Mouse (Mus musculus) liver, embryonic 13.5 days (tissue): Measurements from ENCODE around the gene Gas7. TPM values are rescaled to one million over a fixed set of nuclear protein-coding genes. Genes with fewer than 3 reads are reported as not detected.

Experiments
- ATAC-seq: fragments of 200-750 bp; cut with Nextera tagmentation; 2 replicates; pipeline ENCODE4 v1.8.0; 2017; ENCODE audit warnings: low read depth, mild to moderate bottlenecking, moderate number of reproducible peaks, moderate library complexity
- DNase-seq: peaks from one replicate; pipeline ENCODE4 v3.0.0; 2022
- H3K27ac ChIP-seq: fragments of 300-500 bp; sonication (generic); 2 replicates; pipeline ENCODE4 v1.5.1; 2015; ENCODE audit warnings: moderate library complexity, mild to moderate bottlenecking, inconsistent platforms
- H3K27me3 ChIP-seq: fragments of 300-500 bp; sonication (generic); 2 replicates; pipeline ENCODE4 v1.6.1; 2015; ENCODE audit warnings: mild to moderate bottlenecking, inconsistent platforms
- H3K36me3 ChIP-seq: fragments of 300-500 bp; sonication (generic); 2 replicates; pipeline ENCODE4 v1.6.1; 2015; ENCODE audit warnings: mild to moderate bottlenecking, inconsistent platforms
- H3K4me1 ChIP-seq: fragments of 300-500 bp; sonication (generic); replicated peaks from 2 replicates; pipeline ENCODE4 v1.6.1; 2015; ENCODE audit warnings: inconsistent platforms
- H3K4me2 ChIP-seq: fragments of 300-500 bp; sonication (generic); 2 replicates; pipeline ENCODE4 v1.6.1; 2015; ENCODE audit warnings: inconsistent platforms, mild to moderate bottlenecking, moderate library complexity
- H3K4me3 ChIP-seq: fragments of 300-500 bp; sonication (generic); replicated peaks from 2 replicates; pipeline ENCODE4 v1.5.1; 2015; ENCODE audit warnings: mild to moderate bottlenecking, inconsistent platforms
- H3K9ac ChIP-seq: fragments of 300-500 bp; sonication (generic); 2 replicates; pipeline ENCODE4 v1.6.1; 2015; ENCODE audit warnings: mild to moderate bottlenecking, inconsistent platforms
- H3K9me3 ChIP-seq: fragments of 300-500 bp; sonication (generic); replicated peaks from 2 replicates; pipeline ENCODE4 v1.6.1; 2016; ENCODE audit warnings: inconsistent platforms
- WGBS: fragments of 180-500 bp; shearing (Covaris S2); methylation state at CpG from one replicate; pipeline ENCODE4 v1.1.7; 2015; ENCODE audit not compliant: insufficient replicate concordance; 5-methylcytosine and 5-hydroxymethylcytosine counted together
- polyA plus RNA-seq: library from polyadenylated mRNA; unstranded; fragments of >200 nt; fragmentation: Nextera tagmentation; extraction: Ambion mirVana; gene quantifications from 2 replicates; pipeline ENCODE4 v1.2.1, GENCODE M21; 2015

Gene Gas7
- polyA plus RNA-seq, 1 experiment from 2014 or later: 1.5 TPM

GRCm38 (mm10) chr11:67518985-67519384 is 63.7 kb downstream of the Gas7 start:
- no peak overlapping the region for H3K4me3 ChIP-seq
- no peaks in the 10 kb centered on the region for H3K36me3 ChIP-seq
- H3K9me3 ChIP-seq: no peaks in the 10 kb centered on the region
- no peak overlapping the region for H3K9ac ChIP-seq
- DNase-seq: no peak
- WGBS: 73% methylated on average over 8 of the region's 8 CpGs
- ATAC-seq: no peak
- H3K4me1 ChIP-seq: peaks cover 14% of the 10 kb centered on the region
- no peak overlapping the region for H3K27ac ChIP-seq
- H3K27me3 ChIP-seq: no peaks in the 10 kb centered on the region
- H3K4me2 ChIP-seq: no peak overlapping the region

- H3K36me3 ChIP-seq: no peaks in the 10 kb centered on the region
- H3K9ac ChIP-seq: no peak overlapping the region
- DNase-seq (no peak), ATAC-seq (no peak)
- WGBS: 53% methylated on average over 2 of the region's 2 CpGs
- H3K27me3 ChIP-seq: no peaks in the 10 kb centered on the region
- peaks cover 33% of the 10 kb centered on the region for H3K4me1 ChIP-seq
- no peak overlapping the region for H3K4me2 ChIP-seq
- H3K27ac ChIP-seq: no peak overlapping the region
- no peaks in the 10 kb centered on the region for H3K9me3 ChIP-seq
- no peak overlapping the region for H3K4me3 ChIP-seq
Measured at GRCm38 (mm10) chr11:67522671-67523070, 67.4 kb downstream of the Gas7 start.

- no peak overlapping the region for H3K4me2 ChIP-seq
- H3K4me1 ChIP-seq: peaks cover 33% of the 10 kb centered on the region
- H3K27ac ChIP-seq: no peak overlapping the region
- no peaks in the 10 kb centered on the region for H3K27me3 ChIP-seq
- 35% methylated on average over 3 of the region's 3 CpGs for WGBS
- H3K9ac ChIP-seq: no peak overlapping the region
- DNase-seq (no peak), ATAC-seq (no peak)
- no peaks in the 10 kb centered on the region for H3K36me3 ChIP-seq
- H3K4me3 ChIP-seq: no peak overlapping the region
- H3K9me3 ChIP-seq: no peaks in the 10 kb centered on the region
Measured at GRCm38 (mm10) chr11:67523806-67524205, 68.6 kb downstream of the Gas7 start.

DNA sequence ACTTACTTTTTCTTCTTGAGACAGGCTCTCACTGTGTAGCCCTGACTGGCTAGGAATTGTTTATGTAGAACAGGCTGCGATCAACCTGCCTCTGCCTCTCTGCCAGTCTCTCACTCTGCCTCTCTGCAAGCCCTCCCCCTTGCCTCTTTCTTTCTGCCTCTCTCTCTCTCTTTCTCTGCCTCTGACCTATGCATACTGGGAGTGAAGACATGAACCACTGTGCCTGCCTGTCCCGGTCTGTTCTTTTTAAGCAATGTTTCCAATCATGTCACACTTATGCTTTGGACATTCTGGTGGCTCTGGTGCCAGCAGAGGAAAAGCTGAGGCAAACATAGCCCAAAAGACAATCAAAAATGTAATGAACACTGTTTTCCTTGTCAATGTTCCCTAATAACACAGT is 69.5 kb downstream of the Gas7 start:
- H3K4me2 ChIP-seq: no peak overlapping the region
- no peak for DNase-seq
- no peaks in the 10 kb centered on the region for H3K27me3 ChIP-seq
- H3K36me3 ChIP-seq: no peaks in the 10 kb centered on the region
- WGBS: 52% methylated on average over 2 of the region's 2 CpGs
- H3K4me3 ChIP-seq: no peak overlapping the region
- no peak overlapping the region for H3K9ac ChIP-seq
- no peaks in the 10 kb centered on the region for H3K9me3 ChIP-seq
- H3K4me1 ChIP-seq: peaks cover 33% of the 10 kb centered on the region
- no peak overlapping the region for H3K27ac ChIP-seq
- ATAC-seq: no peak

DNA sequence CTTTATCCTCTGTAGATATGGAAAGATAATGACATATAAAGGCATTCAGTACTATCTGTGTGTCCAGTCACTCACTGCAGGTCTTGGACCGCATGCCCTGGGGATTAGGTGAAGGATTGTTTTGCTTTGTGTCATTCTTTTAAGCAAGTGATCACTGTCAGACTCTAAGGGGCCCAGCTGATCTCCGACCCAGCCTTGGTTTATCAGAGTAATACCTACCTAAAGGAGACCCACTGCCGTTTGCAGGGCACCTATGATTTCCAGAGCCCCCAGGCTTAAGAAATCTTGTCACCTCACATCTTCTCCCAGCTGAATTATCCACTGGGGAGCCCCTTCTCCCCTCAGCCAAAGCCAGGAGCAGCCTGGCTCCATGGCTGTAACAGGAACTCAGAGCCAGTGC is 70.6 kb downstream of the Gas7 start:
- no peak overlapping the region for H3K27ac ChIP-seq

GRCm38 (mm10) chr11:67526621-67527545 is 71.6 kb downstream of the Gas7 start:
- no peaks in the 10 kb centered on the region for H3K9me3 ChIP-seq
- H3K27me3 ChIP-seq: no peaks in the 10 kb centered on the region
- WGBS: 50% methylated on average over 12 of the region's 12 CpGs
- DNase-seq (peak; percentile 25), ATAC-seq (peak; percentile 74)
- peak overlapping the region; percentile 75 for H3K27ac ChIP-seq
- H3K9ac ChIP-seq: no peak overlapping the region
- H3K4me1 ChIP-seq: peaks cover 41% of the 10 kb centered on the region
- H3K4me2 ChIP-seq: no peak overlapping the region
- H3K4me3 ChIP-seq: no peak overlapping the region
- no peaks in the 10 kb centered on the region for H3K36me3 ChIP-seq

More for the DNA sequence above, 70.6 kb downstream of the Gas7 start:
- H3K4me1 ChIP-seq: peaks cover 41% of the 10 kb centered on the region
- H3K36me3 ChIP-seq: no peaks in the 10 kb centered on the region
- no peak for ATAC-seq
- DNase-seq: no peak
- H3K27me3 ChIP-seq: no peaks in the 10 kb centered on the region
- H3K4me2 ChIP-seq: no peak overlapping the region
- H3K9me3 ChIP-seq: no peaks in the 10 kb centered on the region
- no peak overlapping the region for H3K9ac ChIP-seq
- WGBS: 55% methylated on average over 3 of the region's 3 CpGs
- H3K4me3 ChIP-seq: no peak overlapping the region

- no peaks in the 10 kb centered on the region for H3K36me3 ChIP-seq
- H3K4me2 ChIP-seq: no peak overlapping the region
- H3K4me1 ChIP-seq: peaks cover 21% of the 10 kb centered on the region
- H3K9me3 ChIP-seq: no peaks in the 10 kb centered on the region
- 58% methylated on average over 2 of the region's 2 CpGs for WGBS
- no peak overlapping the region for H3K27ac ChIP-seq
- no peak overlapping the region for H3K9ac ChIP-seq
- H3K4me3 ChIP-seq: no peak overlapping the region
- ATAC-seq (no peak), DNase-seq (no peak)
- no peaks in the 10 kb centered on the region for H3K27me3 ChIP-seq
Measured at GRCm38 (mm10) chr11:67531286-67531685, 76.0 kb downstream of the Gas7 start.

DNA sequence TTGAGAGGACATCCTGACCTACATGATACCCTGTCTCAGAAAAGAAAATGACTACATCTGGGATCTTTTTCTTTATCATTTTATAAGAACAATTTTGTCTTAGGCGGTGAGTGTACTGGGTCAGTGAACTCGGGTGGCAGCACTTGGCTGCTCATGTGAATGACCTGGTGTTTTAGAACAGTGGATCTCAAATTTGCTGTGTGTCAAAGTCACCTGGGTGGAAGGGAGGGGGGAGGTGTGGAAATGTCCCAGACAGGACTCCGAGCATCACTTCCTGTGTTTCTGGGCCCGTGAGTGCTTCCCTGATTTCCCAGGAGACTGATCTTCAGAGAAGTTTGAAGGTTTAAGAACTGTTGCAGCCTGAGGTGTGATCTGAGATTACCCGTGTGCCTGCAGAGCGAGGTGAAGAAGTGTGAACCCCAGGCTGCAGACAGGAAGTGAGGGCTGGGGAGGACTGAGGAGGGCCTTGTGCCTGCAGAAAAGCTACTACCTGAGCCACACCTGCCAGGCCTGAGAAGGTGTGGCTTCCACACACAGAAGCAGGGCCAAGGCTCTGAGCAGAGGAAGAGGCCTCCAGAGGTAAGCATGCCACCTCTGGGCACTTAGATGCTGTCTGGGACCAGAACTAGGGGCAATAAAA is 76.8 kb downstream of the Gas7 start:
- 40% methylated on average over 6 of the region's 6 CpGs for WGBS

GRCm38 (mm10) chr11:67532728-67533127 is 77.5 kb downstream of the Gas7 start:
- no peaks in the 10 kb centered on the region for H3K27me3 ChIP-seq
- no peak overlapping the region for H3K9ac ChIP-seq
- no peak overlapping the region for H3K27ac ChIP-seq
- no peak for ATAC-seq
- H3K4me3 ChIP-seq: no peak overlapping the region
- H3K4me1 ChIP-seq: peaks cover 8% of the 10 kb centered on the region
- DNase-seq: no peak
- H3K9me3 ChIP-seq: no peaks in the 10 kb centered on the region
- WGBS: 71% methylated on average over 10 of the region's 10 CpGs
- H3K4me2 ChIP-seq: no peak overlapping the region
- H3K36me3 ChIP-seq: no peaks in the 10 kb centered on the region

More for the DNA sequence above, 76.8 kb downstream of the Gas7 start:
- no peaks in the 10 kb centered on the region for H3K36me3 ChIP-seq
- peaks cover 15% of the 10 kb centered on the region for H3K4me1 ChIP-seq
- ATAC-seq (no peak), DNase-seq (no peak)
- H3K4me3 ChIP-seq: no peak overlapping the region
- H3K9me3 ChIP-seq: no peaks in the 10 kb centered on the region
- no peak overlapping the region for H3K4me2 ChIP-seq
- H3K9ac ChIP-seq: no peak overlapping the region
- no peak overlapping the region for H3K27ac ChIP-seq
- no peaks in the 10 kb centered on the region for H3K27me3 ChIP-seq

- 67% methylated on average over 6 of the region's 6 CpGs for WGBS
- no peak for ATAC-seq
- H3K27me3 ChIP-seq: no peaks in the 10 kb centered on the region
- H3K36me3 ChIP-seq: no peaks in the 10 kb centered on the region
- H3K4me2 ChIP-seq: no peak overlapping the region
- H3K27ac ChIP-seq: no peak overlapping the region
- H3K4me1 ChIP-seq: peaks cover 8% of the 10 kb centered on the region
- no peak overlapping the region for H3K4me3 ChIP-seq
- DNase-seq: no peak
- no peaks in the 10 kb centered on the region for H3K9me3 ChIP-seq
- H3K9ac ChIP-seq: no peak overlapping the region
Measured at GRCm38 (mm10) chr11:67533151-67533550, 77.9 kb downstream of the Gas7 start.

GRCm38 (mm10) chr11:67535703-67536102 is 80.5 kb downstream of the Gas7 start:
- no peaks in the 10 kb centered on the region for H3K36me3 ChIP-seq
- H3K9me3 ChIP-seq: no peaks in the 10 kb centered on the region
- no peaks in the 10 kb centered on the region for H3K27me3 ChIP-seq
- no peaks in the 10 kb centered on the region for H3K4me1 ChIP-seq
- 58% methylated on average over 1 of the region's 1 CpGs for WGBS
- DNase-seq (no peak), ATAC-seq (no peak)
- no peak overlapping the region for H3K4me2 ChIP-seq
- no peak overlapping the region for H3K9ac ChIP-seq
- no peak overlapping the region for H3K27ac ChIP-seq
- no peak overlapping the region for H3K4me3 ChIP-seq
